Mouse (Mus musculus): ENCODE data around the gene Bbs4. TPM values are rescaled to one million over a fixed set of nuclear protein-coding genes. Genes with fewer than 3 reads are reported as not detected.

Bbs4 gene
- total RNA-seq, 2 experiments from 2014 or later, result 3.3 to 19.4 TPM

Other genes with a start within 250 kb of the Bbs4 start
- gene Adpgk, start 62.0 kb downstream of the Bbs4 start, total RNA-seq (2014; fragmentation: Nextera tagmentation), result 47.8 and 56.8 TPM in 2 replicates
- 48.4 and 55.0 TPM in 2 replicates for gene Adpgk, start 62.0 kb downstream of the Bbs4 start, total RNA-seq (2017)
- 70.9 and 79.7 TPM in 2 replicates for gene Arih1, start 133.1 kb upstream of the Bbs4 start, total RNA-seq (2014; fragmentation: Nextera tagmentation)
- 59.9 and 89.5 TPM in 2 replicates for gene Arih1, start 133.1 kb upstream of the Bbs4 start, total RNA-seq (2017)
- gene Hexa, start 186.0 kb upstream of the Bbs4 start, total RNA-seq (2014; fragmentation: Nextera tagmentation), result 172 and 180 TPM in 2 replicates
- gene Hexa, start 186.0 kb upstream of the Bbs4 start, total RNA-seq (2017), result 206 TPM in 2 replicates
- gene Tmem202, start 186.3 kb upstream of the Bbs4 start, total RNA-seq (2014; fragmentation: Nextera tagmentation), result not detected in 2 replicates
- not detected in 2 replicates for gene Tmem202, start 186.3 kb upstream of the Bbs4 start, total RNA-seq (2017)
- gene Celf6, start 224.4 kb upstream of the Bbs4 start, total RNA-seq (2014; fragmentation: Nextera tagmentation), result not detected in 2 replicates
- not detected in 2 replicates for gene Celf6, start 224.4 kb upstream of the Bbs4 start, total RNA-seq (2017)

Data from granulocyte monocyte progenitor cell, adult 5-6 weeks (primary cell).